ENCODE assay signal across 20 mouse cellular contexts in the genomic region with DNA sequence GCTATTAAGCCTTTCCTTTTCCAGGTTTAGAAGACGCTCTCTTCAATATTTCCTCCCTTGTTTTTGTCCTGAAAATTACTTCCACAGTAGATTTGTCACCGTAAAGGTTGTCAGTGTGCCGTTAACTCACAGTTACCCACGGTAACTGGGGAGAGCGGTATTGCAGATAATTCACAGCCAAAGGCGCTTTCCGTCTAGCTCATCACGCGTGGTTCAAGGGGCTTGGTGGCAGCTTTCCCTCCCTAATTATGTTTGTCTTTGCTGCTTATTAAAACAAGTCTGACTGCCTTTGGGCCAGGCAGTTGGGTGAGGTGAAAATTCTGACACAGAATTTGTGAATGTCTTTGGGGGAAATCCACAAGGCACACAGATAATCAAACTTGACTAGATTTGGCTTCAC.
A peak's percentile ranks its signal among the peaks of the same experiment; 100 is the strongest.
DNase-seq lines count a peak whose midpoint lies in the region; ATAC-seq and TF ChIP-seq lines count a peak whose summit lies in the region.
"Had no signal": no experiment of that assay in that cellular context is flagged by ENCODE, and none has a peak within 500 bp of the region (broad histone marks: within the 10 kb centered on the region; RNA-seq: fewer than 3 reads in every experiment).

No protein-coding gene starts in this region.

- no peak overlapping the region for H3K4me3 ChIP-seq in heart, embryonic 13.5 days
- H3K4me3 ChIP-seq in midbrain, embryonic 13.5 days (replicated peaks): no peak overlapping the region
- no peak overlapping the region for H3K4me3 ChIP-seq in midbrain, embryonic 11.5 days (ENCODE audit: low read depth, low read length)
- no peak overlapping the region for H3K4me3 ChIP-seq in hindbrain, postnatal 0 days (ENCODE audit: low read length)
- H3K4me3 ChIP-seq: erythroblast, embryonic 14.5 days; left cerebral cortex, adult 2 months; liver, embryonic 12.5 days; stomach, embryonic 15.5 days had no signal

- H3K9ac ChIP-seq in heart, embryonic 13.5 days: no peak overlapping the region
- H3K9ac ChIP-seq in midbrain, embryonic 13.5 days (replicated peaks): no peak overlapping the region
- no peak overlapping the region for H3K9ac ChIP-seq in midbrain, embryonic 11.5 days (ENCODE audit: low read length)
- no peak overlapping the region for H3K9ac ChIP-seq in hindbrain, postnatal 0 days (replicated peaks; ENCODE audit: low read length)
- H3K9ac ChIP-seq: liver, embryonic 12.5 days; lung, embryonic 14.5 days; stomach, embryonic 15.5 days had no signal

- no peaks in the 10 kb centered on the region for H3K36me3 ChIP-seq in heart, embryonic 13.5 days
- peaks cover 18% of the 10 kb centered on the region for H3K36me3 ChIP-seq in midbrain, embryonic 13.5 days
- H3K36me3 ChIP-seq in midbrain, embryonic 11.5 days (ENCODE audit: control insufficient read depth, insufficient read depth, low read length): no peaks in the 10 kb centered on the region; the same call in 1 of the 2 replicates
- no peaks in the 10 kb centered on the region for H3K36me3 ChIP-seq in hindbrain, postnatal 0 days (ENCODE audit: insufficient read depth, low read length)
- H3K36me3 ChIP-seq: liver, embryonic 12.5 days; stomach, embryonic 15.5 days had no signal

- TF ChIP-seq CTCF in hindbrain, postnatal 0 days (IDR thresholded peaks at IDR 0.05; ENCODE audit: low read depth): no peak

- no peak for DNase-seq in heart, postnatal 10 days
- DNase-seq in midbrain, embryonic 11.5 days (ENCODE audit: low spot score, missing footprints): no peak
- DNase-seq in hindbrain, postnatal 0 days (ENCODE audit: low spot score): no peak
- peak; percentile 42 for DNase-seq in retina, embryonic 14.5 days (ENCODE audit: low spot score)
- no peak for DNase-seq in kidney, adult 8-10 months
- DNase-seq in right cerebral cortex, postnatal 25 days: no peak
- DNase-seq: adrenal gland, adult 8-10 months; B cell, adult 2 months; gastrocnemius, postnatal 36 days; heart, postnatal 14 days; lung, embryonic 14.5 days had no signal

- WGBS in heart, embryonic 13.5 days: 74% methylated on average over 9 of the region's 9 CpGs
- WGBS in midbrain, embryonic 13.5 days: 49% methylated on average over 9 of the region's 9 CpGs
- 78% methylated on average over 9 of the region's 9 CpGs for WGBS in midbrain, embryonic 11.5 days
- 32% methylated on average over 9 of the region's 9 CpGs for WGBS in hindbrain, postnatal 0 days

- peak overlapping the region; percentile 56; the same call in 1 of the 2 replicates for H3K27ac ChIP-seq in heart, embryonic 13.5 days (replicated peaks)
- peak overlapping the region; percentile 68 for H3K27ac ChIP-seq in midbrain, embryonic 13.5 days
- no peak overlapping the region for H3K27ac ChIP-seq in midbrain, embryonic 11.5 days (ENCODE audit: low read depth, low read length)
- peak overlapping the region; percentile 23; the same call in 1 of the 2 replicates for H3K27ac ChIP-seq in hindbrain, postnatal 0 days
- H3K27ac ChIP-seq: kidney, postnatal 0 days; left cerebral cortex, adult 2 months; liver, embryonic 12.5 days; macrophage; stomach, embryonic 15.5 days had no signal

- H3K27me3 ChIP-seq in heart, embryonic 13.5 days (replicated peaks): no peaks in the 10 kb centered on the region
- no peaks in the 10 kb centered on the region for H3K27me3 ChIP-seq in midbrain, embryonic 13.5 days
- H3K27me3 ChIP-seq in midbrain, embryonic 11.5 days (ENCODE audit: control insufficient read depth, insufficient read depth, low read length): no peaks in the 10 kb centered on the region
- H3K27me3 ChIP-seq in hindbrain, postnatal 0 days (ENCODE audit: insufficient read depth, low read length): no peaks in the 10 kb centered on the region
- H3K27me3 ChIP-seq: liver, embryonic 12.5 days; stomach, embryonic 15.5 days had no signal

- H3K4me1 ChIP-seq in heart, embryonic 13.5 days: peaks cover 60% of the 10 kb centered on the region
- H3K4me1 ChIP-seq in midbrain, embryonic 13.5 days (replicated peaks): peaks cover 30% of the 10 kb centered on the region
- peaks cover 10% of the 10 kb centered on the region for H3K4me1 ChIP-seq in midbrain, embryonic 11.5 days (ENCODE audit: control insufficient read depth, insufficient read depth, low read length)
- H3K4me1 ChIP-seq in hindbrain, postnatal 0 days (ENCODE audit: insufficient read depth, low read length): peaks cover 20% of the 10 kb centered on the region
- H3K4me1 ChIP-seq: liver, embryonic 12.5 days had no signal

- H3K4me2 ChIP-seq in heart, embryonic 13.5 days: peak overlapping the region; percentile 2; the same call in 1 of the 2 replicates
- no peak overlapping the region for H3K4me2 ChIP-seq in midbrain, embryonic 13.5 days (replicated peaks)
- H3K4me2 ChIP-seq in midbrain, embryonic 11.5 days: no peak overlapping the region
- peak overlapping the region; percentile 38 for H3K4me2 ChIP-seq in hindbrain, postnatal 0 days (ENCODE audit: low read depth, low read length)
- H3K4me2 ChIP-seq: liver, embryonic 12.5 days; lung, embryonic 14.5 days; stomach, embryonic 15.5 days had no signal

- no peak for ATAC-seq in heart, embryonic 13.5 days (ENCODE audit: extremely low read depth, insufficient number of reproducible peaks, low FRiP score, low TSS enrichment)
- peak; percentile 35 for ATAC-seq in midbrain, embryonic 13.5 days
- ATAC-seq in midbrain, embryonic 11.5 days (ENCODE audit: low FRiP score): no peak
- peak; percentile 51 for ATAC-seq in hindbrain, postnatal 0 days
- ATAC-seq: intestine, embryonic 16.5 days; liver, embryonic 12.5 days had no signal

- intact Hi-C loops in heart, postnatal 10 days (cut with DNase I): no loop called here

- H3K9me3 ChIP-seq in heart, embryonic 13.5 days: no peaks in the 10 kb centered on the region
- no peaks in the 10 kb centered on the region for H3K9me3 ChIP-seq in midbrain, embryonic 13.5 days
- H3K9me3 ChIP-seq in midbrain, embryonic 11.5 days (ENCODE audit: control insufficient read depth, low read length): no peaks in the 10 kb centered on the region
- no peaks in the 10 kb centered on the region for H3K9me3 ChIP-seq in hindbrain, postnatal 0 days (ENCODE audit: low read length)
- H3K9me3 ChIP-seq: liver, embryonic 12.5 days; stomach, embryonic 15.5 days had no signal

Comparison
In these comparisons a context has a peak if more than half of its experiments do, and no peak if none do; other contexts are left out.
1. ATAC-seq: peak in midbrain, embryonic 13.5 days (single experiment) and hindbrain, postnatal 0 days (single experiment); none in heart, embryonic 13.5 days (single experiment) and midbrain, embryonic 11.5 days (single experiment).
2. H3K4me2 ChIP-seq: peak in heart, embryonic 13.5 days (single experiment) and hindbrain, postnatal 0 days (single experiment); none in midbrain, embryonic 13.5 days (single experiment) and midbrain, embryonic 11.5 days (single experiment).